Mouse (Mus musculus): ENCODE data around the gene 0610040J01Rik.

- no peak for TF ChIP-seq CTCF (IDR thresholded peaks at IDR 0.05; ENCODE audit: low read depth)
- no peak for TF ChIP-seq EP300 (optimal IDR thresholded peaks at IDR 0.05)
Observed at GRCm38 (mm10) chr5:63876081-63876480, 63.9 kb downstream of the 0610040J01Rik start.
